ENCODE assay signal across 9 mouse cellular contexts in the genomic region with DNA sequence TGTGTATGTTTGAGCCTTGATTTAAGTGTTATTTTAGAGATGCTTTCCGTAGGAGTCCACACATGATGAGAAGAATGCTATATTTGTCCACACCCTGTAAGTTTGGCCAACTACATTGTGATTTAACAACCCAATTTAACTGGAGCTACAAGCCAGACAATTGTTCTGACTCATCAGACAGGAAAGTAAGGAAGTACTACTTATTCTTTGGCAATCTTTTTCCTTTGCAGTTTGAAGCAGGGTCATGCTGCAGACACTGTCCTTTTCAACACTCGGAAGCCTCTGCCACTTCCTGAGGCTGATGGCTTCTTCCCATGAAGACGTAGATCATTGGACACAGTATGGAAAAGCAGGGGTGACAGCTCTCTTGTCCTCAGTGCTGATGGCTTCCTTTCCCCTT.
DNase-seq lines count a peak whose midpoint lies in the region; ATAC-seq and TF ChIP-seq lines count a peak whose summit lies in the region.
"Had no signal": no experiment of that assay in that cellular context is flagged by ENCODE, and none has a peak within 500 bp of the region (broad histone marks: within the 10 kb centered on the region; RNA-seq: fewer than 3 reads in every experiment).

No protein-coding gene starts in this region.

- no peaks in the 10 kb centered on the region for H3K9me3 ChIP-seq in midbrain, embryonic 13.5 days

- H3K4me1 ChIP-seq in liver, adult 2 months (ENCODE audit: control insufficient read depth, insufficient read depth, low read length) = 0 out of 2 replicates have a peak, but pooled peaks cover 2% of the 10 kb centered on the region
- no peaks in the 10 kb centered on the region for H3K4me1 ChIP-seq in midbrain, embryonic 13.5 days (replicated peaks)

- no peaks in the 10 kb centered on the region for H3K36me3 ChIP-seq in liver, adult 2 months (ENCODE audit: control insufficient read depth, insufficient read depth, low read length)
- H3K36me3 ChIP-seq in midbrain, embryonic 13.5 days = no peaks in the 10 kb centered on the region

- no peak for TF ChIP-seq CTCF in liver, adult 2 months (IDR thresholded peaks at IDR 0.05; ENCODE audit: low read depth, low read length)

- H3K4me3 ChIP-seq in liver, adult 2 months (ENCODE audit: insufficient read depth, low read depth, low read length) = no peak overlapping the region
- no peak overlapping the region for H3K4me3 ChIP-seq in midbrain, embryonic 13.5 days (replicated peaks)

- H3K9ac ChIP-seq in liver, adult 2 months (ENCODE audit: low read depth, low read length) = no peak overlapping the region
- no peak overlapping the region for H3K9ac ChIP-seq in midbrain, embryonic 13.5 days (replicated peaks)

- H3K27me3 ChIP-seq in liver, adult 2 months (ENCODE audit: control insufficient read depth, insufficient read depth, low read length) = no peaks in the 10 kb centered on the region
- no peaks in the 10 kb centered on the region for H3K27me3 ChIP-seq in midbrain, embryonic 13.5 days

- no peak for TF ChIP-seq POLR2A in liver, adult 2 months (IDR thresholded peaks at IDR 0.05; ENCODE audit: extremely low read depth, insufficient read depth, low read length)

- no peak overlapping the region for H3K27ac ChIP-seq in liver, adult 2 months (replicated peaks; ENCODE audit: insufficient read depth, low read depth, low read length)
- H3K27ac ChIP-seq in midbrain, embryonic 13.5 days = no peak overlapping the region

- no peak overlapping the region for H3K4me2 ChIP-seq in midbrain, embryonic 13.5 days (replicated peaks)

- no peaks in the 10 kb centered on the region for H3K79me2 ChIP-seq in liver, adult 2 months (ENCODE audit: control insufficient read depth, insufficient read depth, low read length)

- peak; percentile 27 to 44 for DNase-seq in adrenal gland, adult (ENCODE audit: inconsistent age in 2 of 2, low spot score in 1 of 2)
- DNase-seq in adrenal gland, postnatal 25 days = no peak
- peak; percentile 6 for DNase-seq in liver, adult 2 months (ENCODE audit: extremely low read depth, low read depth, low spot score)
- DNase-seq in liver = no peak
- DNase-seq in kidney, postnatal 10 days = peak; percentile 29
- peak; percentile 28 for DNase-seq in lung, postnatal 25 days (ENCODE audit: low spot score)
- no peak for DNase-seq in cerebellum, adult 9-10 months
- DNase-seq: cerebellum, adult 18-20 months had no signal

- WGBS in liver, adult 2 months = 58% methylated on average over 3 of the region's 3 CpGs
- WGBS in midbrain, embryonic 13.5 days = 86% methylated on average over 3 of the region's 3 CpGs

- ATAC-seq in midbrain, embryonic 13.5 days = no peak

Comparison
In these comparisons a context has a peak if more than half of its experiments do, and no peak if none do; other contexts are left out.
1. DNase-seq: peak in adrenal gland, adult (2 of 2), liver, adult 2 months (single experiment), kidney, postnatal 10 days (single experiment) and lung, postnatal 25 days (single experiment); none in adrenal gland, postnatal 25 days (single experiment), liver (single experiment) and cerebellum, adult 9-10 months (single experiment).